15 mouse cellular contexts compared by ENCODE assay signal in the genomic region with DNA sequence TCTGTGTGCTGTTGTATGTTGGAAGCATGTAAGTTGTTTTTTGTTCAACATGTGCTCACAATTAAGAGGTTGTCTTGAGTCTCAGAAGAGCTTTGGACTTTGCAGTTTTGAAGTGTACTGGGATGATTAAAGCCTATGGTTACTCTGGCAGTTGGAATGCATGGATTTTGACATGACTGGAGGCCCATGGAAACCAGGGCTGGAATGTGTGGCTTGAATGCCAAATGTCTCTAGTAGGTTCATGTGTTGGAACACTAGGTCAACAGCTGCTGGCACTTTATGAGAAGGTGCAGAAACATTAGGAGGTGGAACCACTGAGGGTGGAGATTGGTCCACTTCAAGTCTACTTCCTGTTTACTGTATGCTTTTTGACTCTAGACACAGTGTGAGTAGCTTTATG.
"Had no signal": no experiment of that assay in that cellular context is flagged by ENCODE, and none has a peak within 500 bp of the region (broad histone marks: within the 10 kb centered on the region; RNA-seq: fewer than 3 reads in every experiment).

No protein-coding gene starts in this region.

- H3K4me2 ChIP-seq: liver, embryonic 13.5 days; midbrain, embryonic 11.5 days; neural tube, embryonic 12.5 days; neural tube, embryonic 15.5 days had no signal

- H3K36me3 ChIP-seq: liver, embryonic 13.5 days; neural tube, embryonic 12.5 days; neural tube, embryonic 15.5 days had no signal

- DNase-seq: kidney, adult 8-10 months; layer of hippocampus, postnatal 36 days; liver, embryonic 13.5 days; lung, adult 2 months; lung, postnatal 14 days; lung, postnatal 4 days; midbrain, embryonic 14.5 days; retina, postnatal 1 day; right cerebral cortex, postnatal 25 days; thymus, adult 18-20 months; thymus, postnatal 36 days had no signal

- H3K27me3 ChIP-seq: liver, embryonic 13.5 days; neural tube, embryonic 12.5 days; neural tube, embryonic 15.5 days had no signal

- H3K4me3 ChIP-seq: left cerebral cortex, adult 2 months; liver, embryonic 13.5 days; neural tube, embryonic 12.5 days; neural tube, embryonic 15.5 days had no signal
